Mouse (Mus musculus): ENCODE data around the gene Ankub1.

DNA sequence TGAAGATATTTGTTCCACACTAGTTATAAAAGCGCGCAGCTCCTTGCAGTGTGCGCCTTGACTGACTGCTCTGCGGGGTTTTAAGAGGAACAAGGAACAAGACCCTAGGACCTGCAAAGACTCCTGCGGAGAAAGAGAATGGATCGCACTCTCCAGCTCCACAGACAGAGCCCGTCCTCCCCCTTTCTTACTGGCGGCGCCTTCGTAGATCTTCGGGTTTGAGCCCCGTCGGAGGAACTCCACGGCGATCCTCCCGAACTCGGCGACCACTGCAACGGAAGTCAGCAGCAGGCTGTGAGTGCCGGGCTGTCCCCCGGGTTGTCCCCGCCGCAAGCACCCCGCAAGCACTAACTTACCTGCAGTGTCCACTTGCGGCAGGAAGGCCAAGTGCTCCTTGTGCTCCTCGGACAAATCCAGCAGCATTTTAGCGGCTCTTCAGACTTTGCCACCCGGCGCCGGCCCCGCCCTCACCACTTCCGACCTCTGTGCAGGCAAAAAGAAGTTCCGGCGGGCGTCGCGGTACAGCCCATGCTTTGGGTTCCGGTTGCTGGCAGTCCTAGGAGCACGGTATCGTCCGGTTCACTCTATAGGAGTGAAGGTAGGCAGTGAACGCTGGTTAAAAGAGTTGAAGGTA lies 41.3 kb downstream of the Ankub1 start, which contains the start of gene Commd2:
- TF ChIP-seq POLR2A (IDR thresholded peaks at IDR 0.05; ENCODE audit: low read depth, low read length) (peak; percentile 81), CTCF (IDR thresholded peaks at IDR 0.05; ENCODE audit: borderline replicate concordance, insufficient read depth, low read length) (no peak)
